Mouse (Mus musculus): Measurements from ENCODE around the gene Commd9. TPM values are rescaled to one million over a fixed set of nuclear protein-coding genes. Genes with fewer than 3 reads are reported as not detected.

Gene Commd9
- polyA plus RNA-seq, 1 experiment from 2014 or later = 54.1 TPM

GRCm38 (mm10) chr2:101888886-101889285 is 2.8 kb downstream of the Commd9 start:
- no peak overlapping the region for H3K4me2 ChIP-seq
- 92% methylated on average over 8 of the region's 8 CpGs for WGBS
- 0 out of 2 replicates have a peak, but pooled peaks cover 2% of the 10 kb centered on the region for H3K4me1 ChIP-seq
- no peaks in the 10 kb centered on the region for H3K27me3 ChIP-seq (replicated peaks)
- no peak for ATAC-seq (ENCODE audit: insufficient read depth, low FRiP score, low read depth)
- H3K9ac ChIP-seq = no peak overlapping the region
- H3K36me3 ChIP-seq = no peaks in the 10 kb centered on the region
- no peak overlapping the region for H3K4me3 ChIP-seq (replicated peaks)
- no peak overlapping the region for H3K27ac ChIP-seq
- no peaks in the 10 kb centered on the region for H3K9me3 ChIP-seq

GRCm38 (mm10) chr2:101891143-101891542 is 5.1 kb downstream of the Commd9 start:
- Histone ChIP-seq H3K36me3 (0 out of 2 replicates have a peak, but pooled peaks cover 6% of the 10 kb centered on the region), H3K27me3 (replicated peaks) (no peaks in the 10 kb centered on the region), H3K9me3 (no peaks in the 10 kb centered on the region), H3K9ac (no peak overlapping the region), H3K27ac (no peak overlapping the region), H3K4me1 (no peaks in the 10 kb centered on the region), H3K4me3 (replicated peaks) (no peak overlapping the region), H3K4me2 (no peak overlapping the region)
- 30% methylated on average over 7 of the region's 7 CpGs for WGBS
- no peak for ATAC-seq (ENCODE audit: insufficient read depth, low FRiP score, low read depth)

- Histone ChIP-seq H3K27me3 (replicated peaks) (no peaks in the 10 kb centered on the region), H3K9me3 (no peaks in the 10 kb centered on the region), H3K36me3 (0 out of 2 replicates have a peak, but pooled peaks cover 6% of the 10 kb centered on the region), H3K27ac (no peak overlapping the region), H3K4me3 (replicated peaks) (no peak overlapping the region), H3K4me2 (no peak overlapping the region), H3K9ac (no peak overlapping the region), H3K4me1 (no peaks in the 10 kb centered on the region)
- 86% methylated on average over 3 of the region's 3 CpGs for WGBS
- ATAC-seq (ENCODE audit: insufficient read depth, low FRiP score, low read depth) = no peak
Observed at GRCm38 (mm10) chr2:101894126-101894525, 8.1 kb downstream of the Commd9 start.

- 55% methylated on average over 10 of the region's 10 CpGs for WGBS
- no peak for ATAC-seq (ENCODE audit: insufficient read depth, low FRiP score, low read depth)
- no peaks in the 10 kb centered on the region for H3K9me3 ChIP-seq
Observed at GRCm38 (mm10) chr2:101896425-101897204, 10.6 kb downstream of the Commd9 start.

GRCm38 (mm10) chr2:101902196-101902595 is 16.1 kb downstream of the Commd9 start:
- ATAC-seq (ENCODE audit: insufficient read depth, low FRiP score, low read depth) = no peak
- Histone ChIP-seq H3K4me2 (no peak overlapping the region), H3K4me3 (replicated peaks) (no peak overlapping the region), H3K27me3 (replicated peaks) (no peaks in the 10 kb centered on the region), H3K27ac (no peak overlapping the region), H3K36me3 (no peaks in the 10 kb centered on the region), H3K9ac (no peak overlapping the region), H3K9me3 (no peaks in the 10 kb centered on the region), H3K4me1 (peaks cover 6% of the 10 kb centered on the region; the same call in 1 of the 2 replicates)
- 81% methylated on average over 4 of the region's 4 CpGs for WGBS

More at GRCm38 (mm10) chr2:101896425-101897204, 10.6 kb downstream of the Commd9 start:
- H3K36me3 ChIP-seq = 0 out of 2 replicates have a peak, but pooled peaks cover 6% of the 10 kb centered on the region
- no peak overlapping the region for H3K4me2 ChIP-seq
- H3K4me3 ChIP-seq (replicated peaks) = no peak overlapping the region
- no peaks in the 10 kb centered on the region for H3K27me3 ChIP-seq (replicated peaks)
- no peaks in the 10 kb centered on the region for H3K4me1 ChIP-seq
- no peak overlapping the region for H3K9ac ChIP-seq
- H3K27ac ChIP-seq = no peak overlapping the region

- peak; percentile 45 for ATAC-seq (ENCODE audit: insufficient read depth, low FRiP score, low read depth)
- no peaks in the 10 kb centered on the region; the same call in 1 of the 2 replicates for H3K9me3 ChIP-seq
- peak overlapping the region; percentile 10; the same call in 1 of the 2 replicates for H3K9ac ChIP-seq
- no peaks in the 10 kb centered on the region for H3K27me3 ChIP-seq (replicated peaks)
- 24% methylated on average over 21 of the region's 21 CpGs for WGBS
- H3K4me2 ChIP-seq = peak overlapping the region; percentile 52
- H3K36me3 ChIP-seq = no peaks in the 10 kb centered on the region
- no peak overlapping the region for H3K27ac ChIP-seq
- 0 out of 2 replicates have a peak overlapping the region, but pooled peaks have one; percentile 18 for H3K4me3 ChIP-seq (replicated peaks)
- peaks cover 6% of the 10 kb centered on the region; the same call in 1 of the 2 replicates for H3K4me1 ChIP-seq
Observed at GRCm38 (mm10) chr2:101905534-101906378, 19.7 kb downstream of the Commd9 start.

- 62% methylated on average over 5 of the region's 5 CpGs for WGBS
- no peak for ATAC-seq (ENCODE audit: insufficient read depth, low FRiP score, low read depth)
- no peaks in the 10 kb centered on the region for H3K27me3 ChIP-seq (replicated peaks)
- H3K4me1 ChIP-seq = peaks cover 6% of the 10 kb centered on the region; the same call in 1 of the 2 replicates
- no peak overlapping the region for H3K4me3 ChIP-seq (replicated peaks)
- peak overlapping the region; percentile 10; the same call in 1 of the 2 replicates for H3K9ac ChIP-seq
- no peak overlapping the region for H3K27ac ChIP-seq
- H3K9me3 ChIP-seq = no peaks in the 10 kb centered on the region; the same call in 1 of the 2 replicates
- no peaks in the 10 kb centered on the region for H3K36me3 ChIP-seq
- peak overlapping the region; percentile 52; the same call in 1 of the 2 replicates for H3K4me2 ChIP-seq
Observed at GRCm38 (mm10) chr2:101906379-101906690, 20.3 kb downstream of the Commd9 start.

- H3K4me1 ChIP-seq = peaks cover 6% of the 10 kb centered on the region; the same call in 1 of the 2 replicates
- H3K9me3 ChIP-seq = no peaks in the 10 kb centered on the region; the same call in 1 of the 2 replicates
- no peaks in the 10 kb centered on the region for H3K27me3 ChIP-seq (replicated peaks)
- 76% methylated on average over 10 of the region's 10 CpGs for WGBS
- ATAC-seq (ENCODE audit: insufficient read depth, low FRiP score, low read depth) = no peak
- no peak overlapping the region for H3K4me2 ChIP-seq
- H3K27ac ChIP-seq = no peak overlapping the region
- no peaks in the 10 kb centered on the region for H3K36me3 ChIP-seq
- H3K4me3 ChIP-seq (replicated peaks) = no peak overlapping the region
- no peak overlapping the region for H3K9ac ChIP-seq
Observed at GRCm38 (mm10) chr2:101907386-101908022, 21.5 kb downstream of the Commd9 start.

GRCm38 (mm10) chr2:101908773-101909172 is 22.7 kb downstream of the Commd9 start:
- Histone ChIP-seq H3K4me1 (peaks cover 6% of the 10 kb centered on the region; the same call in 1 of the 2 replicates), H3K27ac (no peak overlapping the region), H3K9ac (no peak overlapping the region), H3K4me2 (no peak overlapping the region), H3K4me3 (replicated peaks) (no peak overlapping the region), H3K27me3 (replicated peaks) (no peaks in the 10 kb centered on the region), H3K9me3 (no peaks in the 10 kb centered on the region; the same call in 1 of the 2 replicates), H3K36me3 (no peaks in the 10 kb centered on the region)
- 77% methylated on average over 13 of the region's 13 CpGs for WGBS
- ATAC-seq (ENCODE audit: insufficient read depth, low FRiP score, low read depth) = no peak

GRCm38 (mm10) chr2:101909326-101910080 is 23.5 kb downstream of the Commd9 start:
- ATAC-seq (ENCODE audit: insufficient read depth, low FRiP score, low read depth) = no peak
- Histone ChIP-seq H3K4me1 (peaks cover 6% of the 10 kb centered on the region; the same call in 1 of the 2 replicates), H3K36me3 (no peaks in the 10 kb centered on the region), H3K4me2 (no peak overlapping the region), H3K9ac (no peak overlapping the region), H3K9me3 (no peaks in the 10 kb centered on the region; the same call in 1 of the 2 replicates), H3K27me3 (replicated peaks) (no peaks in the 10 kb centered on the region), H3K27ac (no peak overlapping the region), H3K4me3 (replicated peaks) (no peak overlapping the region)
- 89% methylated on average over 15 of the region's 15 CpGs for WGBS

GRCm38 (mm10) chr2:101918518-101918917 is 32.5 kb downstream of the Commd9 start:
- H3K36me3 ChIP-seq = no peaks in the 10 kb centered on the region

More at GRCm38 (mm10) chr2:101918518-101918917, 32.5 kb downstream of the Commd9 start:
- Histone ChIP-seq H3K4me3 (replicated peaks) (no peak overlapping the region), H3K27ac (no peak overlapping the region), H3K27me3 (replicated peaks) (no peaks in the 10 kb centered on the region), H3K4me1 (no peaks in the 10 kb centered on the region), H3K4me2 (no peak overlapping the region), H3K9ac (no peak overlapping the region), H3K9me3 (no peaks in the 10 kb centered on the region)
- WGBS = 77% methylated on average over 7 of the region's 7 CpGs
- ATAC-seq (ENCODE audit: insufficient read depth, low FRiP score, low read depth) = no peak
